Mouse (Mus musculus): ENCODE data around the gene Slc29a4. TPM values are rescaled to one million over a fixed set of nuclear protein-coding genes. Genes with fewer than 3 reads are reported as not detected.

Slc29a4 gene
- total RNA-seq, 1 experiment from 2014 or later: 22.6 TPM

GRCm38 (mm10) chr5:142739941-142740340 is 47.6 kb downstream of the Slc29a4 start:
- peak; percentile 76 for DNase-seq

GRCm38 (mm10) chr5:142747026-142747629 is 54.8 kb downstream of the Slc29a4 start:
- no peak for DNase-seq

GRCm38 (mm10) chr5:142750173-142750572 is 57.9 kb downstream of the Slc29a4 start:
- DNase-seq: no peak

- DNase-seq: no peak
Measured at GRCm38 (mm10) chr5:142752241-142752640, 59.9 kb downstream of the Slc29a4 start.

GRCm38 (mm10) chr5:142759786-142760185 is 67.5 kb downstream of the Slc29a4 start:
- no peak for DNase-seq

GRCm38 (mm10) chr5:142761326-142761983 is 69.1 kb downstream of the Slc29a4 start:
- DNase-seq: no peak

GRCm38 (mm10) chr5:142762082-142762807 is 69.9 kb downstream of the Slc29a4 start:
- DNase-seq: no peak

GRCm38 (mm10) chr5:142764306-142764705 is 72.0 kb downstream of the Slc29a4 start:
- DNase-seq: no peak

GRCm38 (mm10) chr5:142764889-142765288 is 72.6 kb downstream of the Slc29a4 start:
- DNase-seq: no peak

GRCm38 (mm10) chr5:142766708-142767107 is 74.4 kb downstream of the Slc29a4 start:
- no peak for DNase-seq

GRCm38 (mm10) chr5:142767937-142768336 is 75.6 kb downstream of the Slc29a4 start:
- peak; percentile 85 for DNase-seq

GRCm38 (mm10) chr5:142768352-142769267 is 76.3 kb downstream of the Slc29a4 start:
- no peak for DNase-seq

- no peak for DNase-seq
Measured at GRCm38 (mm10) chr5:142769641-142770040, 77.3 kb downstream of the Slc29a4 start.

- DNase-seq: no peak
Measured at GRCm38 (mm10) chr5:142771034-142771433, 78.7 kb downstream of the Slc29a4 start.

- DNase-seq: peak; percentile 39
Measured at GRCm38 (mm10) chr5:142771964-142772363, 79.7 kb downstream of the Slc29a4 start.

Other genes with a start within 250 kb of the Slc29a4 start
- 12.5 and 15.7 TPM in 2 replicates for gene Ap5z1, start 228.6 kb upstream of the Slc29a4 start, total RNA-seq (2021)
- gene Papolb, start 162.4 kb upstream of the Slc29a4 start, total RNA-seq (2021): 0.19 and 0.33 TPM in 2 replicates
- 8.1 and 8.7 TPM in 2 replicates for gene Radil, start 141.4 kb upstream of the Slc29a4 start, total RNA-seq (2021)
- 39.2 and 59.5 TPM in 2 replicates for gene Mmd2, start 83.7 kb upstream of the Slc29a4 start, total RNA-seq (2021)
- 98.5 and 109 TPM in 2 replicates for gene Wipi2, start 64.8 kb upstream of the Slc29a4 start, total RNA-seq (2021)
- gene Tnrc18, start 125.2 kb downstream of the Slc29a4 start, total RNA-seq (2021): 86.0 and 91.0 TPM in 2 replicates
- gene Fbxl18, start 202.9 kb downstream of the Slc29a4 start, total RNA-seq (2021): 11.8 and 12.0 TPM in 2 replicates
- gene Actb, start 214.2 kb downstream of the Slc29a4 start, total RNA-seq (2021): 2,967 and 3,254 TPM in 2 replicates

All from adrenal gland, postnatal 14 days (tissue).